Mouse (Mus musculus) intestine, postnatal 0 days (tissue): ENCODE results near the gene Pigo. TPM values are rescaled to one million over a fixed set of nuclear protein-coding genes. Genes with fewer than 3 reads are reported as not detected.

Source experiments
- ATAC-seq: fragments of 200-750 bp; cut with Nextera tagmentation; 2 replicates; pipeline ENCODE4 v1.8.0; 2017; ENCODE audit warnings: mild to moderate bottlenecking, moderate TSS enrichment, moderate library complexity
- H3K27ac ChIP-seq: fragments of 300-500 bp; sonication (generic); 2 replicates; pipeline ENCODE4 v1.5.1; 2014; ENCODE audit warnings: mild to moderate bottlenecking, low read depth, low read length, moderate library complexity
- H3K27me3 ChIP-seq: fragments of 300-500 bp; sonication (generic); replicated peaks from 2 replicates; pipeline ENCODE4 v1.6.1; 2014; ENCODE audit warnings: low read length, mixed read lengths; ENCODE audit not compliant: control insufficient read depth, insufficient read depth
- H3K36me3 ChIP-seq: fragments of 300-500 bp; sonication (generic); 2 replicates; pipeline ENCODE4 v1.6.1; 2014; ENCODE audit warnings: mild to moderate bottlenecking, moderate library complexity; ENCODE audit not compliant: control insufficient read depth, insufficient read depth
- H3K4me1 ChIP-seq: fragments of 300-500 bp; sonication (generic); replicated peaks from 2 replicates; pipeline ENCODE4 v1.6.1; 2014; ENCODE audit warnings: antibody characterized with exemption, low read length, mixed read lengths; ENCODE audit not compliant: control insufficient read depth, insufficient read depth
- H3K4me2 ChIP-seq: fragments of 300-500 bp; sonication (generic); replicated peaks from 2 replicates; pipeline ENCODE4 v1.6.1; 2014; ENCODE audit warnings: low read depth, mild to moderate bottlenecking, moderate library complexity
- H3K4me3 ChIP-seq: fragments of 300-500 bp; sonication (generic); 2 replicates; pipeline ENCODE4 v1.5.1; 2014; ENCODE audit warnings: low read depth, low read length
- H3K9ac ChIP-seq: fragments of 300-500 bp; sonication (generic); 2 replicates; pipeline ENCODE4 v1.6.1; 2014; ENCODE audit warnings: mild to moderate bottlenecking, low read depth, low read length
- H3K9me3 ChIP-seq: fragments of 300-500 bp; sonication (generic); 2 replicates; pipeline ENCODE4 v1.6.1; 2016; ENCODE audit warnings: mixed run types; ENCODE audit not compliant: control insufficient read depth
- CTCF ChIP-seq: sonication (generic); IDR thresholded peaks from 2 replicates; pipeline ENCODE4 v1.5.1; 2016; ENCODE audit warnings: low read depth, mild to moderate bottlenecking, control low read depth, antibody characterized with exemption, moderate library complexity
- WGBS: fragments of 180-500 bp; shearing (Covaris S2); extraction: QIAGEN DNeasy Blood & Tissue Kit; methylation state at CpG from one replicate; pipeline ENCODE4 v1.1.7; 2014; 5-methylcytosine and 5-hydroxymethylcytosine counted together
- polyA plus RNA-seq: library from polyadenylated mRNA; unstranded; fragments of >200 nt; fragmentation: Nextera tagmentation; extraction: Ambion mirVana; gene quantifications from 2 replicates; pipeline ENCODE4 v1.2.1, GENCODE M21; 2015

Pigo gene
- polyA plus RNA-seq, 1 experiment from 2014 or later: 15.4 TPM

DNA sequence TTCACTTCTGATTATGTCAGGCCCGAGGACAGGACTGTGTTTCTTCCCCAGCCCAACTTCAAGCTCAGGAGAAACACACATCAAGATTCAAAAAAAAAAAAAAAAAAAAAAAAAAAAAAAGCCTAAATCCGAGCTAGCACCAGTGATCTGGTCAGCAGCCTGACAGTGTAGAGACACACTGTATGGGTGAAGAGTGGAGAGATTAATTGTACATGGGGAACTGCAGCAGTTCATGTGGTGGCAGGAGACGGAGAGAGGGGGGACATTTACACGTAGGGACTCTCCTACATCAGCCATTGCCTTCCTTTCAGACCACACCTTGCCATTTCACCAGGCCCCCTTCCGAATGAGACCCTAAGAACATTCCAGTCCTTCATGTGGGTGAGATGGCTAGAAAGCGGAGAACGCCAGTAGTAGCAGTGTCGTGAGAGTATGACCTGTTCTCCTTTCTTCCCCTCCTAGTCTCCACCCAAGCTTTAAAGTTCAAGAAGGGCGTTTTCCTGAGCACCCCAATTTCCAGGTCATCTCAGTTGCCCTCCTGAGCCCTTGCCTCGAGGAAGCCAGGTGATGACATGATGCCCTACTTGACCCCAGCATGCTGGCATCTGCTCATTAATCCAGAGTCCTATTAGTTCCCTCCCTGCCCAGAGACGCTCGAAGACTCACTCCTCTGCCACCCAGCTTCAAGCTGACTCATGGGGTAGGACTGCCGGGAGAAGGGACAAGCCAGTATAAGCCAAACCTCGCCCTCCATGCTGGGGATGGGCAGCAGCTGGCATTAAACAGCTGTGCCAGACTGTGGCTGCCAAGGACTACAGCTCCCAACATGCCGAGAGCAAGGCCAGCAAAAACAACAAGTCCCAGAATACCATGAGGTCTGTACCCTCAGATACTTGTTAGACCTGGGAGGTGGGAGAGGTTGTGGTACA lies 13.2 kb upstream of the Pigo start:
- no peaks in the 10 kb centered on the region for H3K9me3 ChIP-seq
- H3K9ac ChIP-seq: peak overlapping the region; percentile 73; the same call in 1 of the 2 replicates
- no peaks in the 10 kb centered on the region for H3K27me3 ChIP-seq
- no peak for TF ChIP-seq CTCF
- peak overlapping the region; percentile 91 for H3K4me2 ChIP-seq
- H3K4me1 ChIP-seq: no peaks in the 10 kb centered on the region; the same call in 1 of the 2 replicates
- ATAC-seq: 0 out of 2 replicates have a peak, but pooled peaks have one; percentile 3
- 49% methylated on average over 15 of the region's 15 CpGs for WGBS
- H3K4me3 ChIP-seq: peak overlapping the region; percentile 61
- H3K27ac ChIP-seq: peak overlapping the region; percentile 78
- H3K36me3 ChIP-seq: peaks cover 24% of the 10 kb centered on the region; the same call in 1 of the 2 replicates

DNA sequence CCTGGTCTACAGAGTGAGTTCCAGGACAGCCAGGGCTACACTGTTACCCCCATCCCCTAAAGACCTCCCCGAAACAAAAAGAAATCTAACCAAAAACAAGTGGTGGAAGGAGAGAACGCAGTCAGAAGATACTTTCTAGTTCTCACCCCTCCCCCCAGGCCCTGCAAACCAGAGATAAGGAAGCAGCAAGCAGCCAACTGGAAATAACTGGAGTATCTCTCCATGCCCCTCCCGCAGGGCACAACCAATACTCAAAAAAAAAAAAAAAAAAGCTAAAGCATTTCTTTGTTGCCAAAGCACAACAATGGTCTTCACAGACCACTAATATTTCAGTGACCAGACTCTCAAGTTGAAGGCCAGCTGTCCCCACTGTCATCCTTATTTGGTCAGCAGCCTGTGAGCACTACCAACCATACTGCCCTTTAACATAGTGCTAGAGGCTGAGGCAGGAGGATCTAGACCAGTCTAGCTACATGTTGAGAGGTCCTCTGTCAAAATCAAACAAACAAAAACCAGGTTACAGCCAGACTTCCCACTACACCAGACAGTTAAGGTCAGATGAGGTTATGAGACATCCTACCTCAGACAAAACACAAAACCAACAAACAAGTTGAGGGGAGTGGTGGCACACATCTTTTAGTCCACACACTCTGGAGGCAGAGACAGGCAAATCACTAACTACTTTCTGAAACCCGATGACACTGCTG lies 12.4 kb upstream of the Pigo start:
- 54% methylated on average over 4 of the region's 4 CpGs for WGBS
- ATAC-seq: no peak

DNA sequence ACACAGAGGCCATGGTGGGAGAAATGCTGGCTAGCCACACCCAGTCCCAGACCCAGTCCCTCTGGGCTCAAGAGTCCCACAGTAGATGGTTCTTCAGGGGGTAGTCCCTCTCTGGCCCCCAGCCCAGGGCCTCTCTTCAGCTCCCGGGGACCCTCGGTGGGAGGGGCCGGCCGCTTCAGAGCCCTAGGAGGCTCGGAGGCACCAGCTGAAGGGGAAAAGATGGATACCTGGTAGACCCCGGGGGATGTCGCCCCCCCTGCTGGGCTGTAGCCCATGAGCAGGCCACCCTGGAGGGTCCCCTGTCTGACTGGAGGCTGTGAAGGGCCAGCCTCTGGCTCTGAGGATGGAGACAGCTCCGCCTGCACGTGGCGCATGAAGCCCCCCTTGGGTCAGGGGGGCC lies 10.7 kb upstream of the Pigo start:
- no peak overlapping the region for H3K4me3 ChIP-seq
- H3K9ac ChIP-seq: no peak overlapping the region
- peaks cover 29% of the 10 kb centered on the region; the same call in 1 of the 2 replicates for H3K36me3 ChIP-seq
- TF ChIP-seq CTCF: no peak
- H3K27ac ChIP-seq: 0 out of 2 replicates have a peak overlapping the region, but pooled peaks have one; percentile 11
- no peak overlapping the region for H3K4me2 ChIP-seq
- ATAC-seq: no peak
- 87% methylated on average over 10 of the region's 10 CpGs for WGBS
- H3K4me1 ChIP-seq: peaks cover 3% of the 10 kb centered on the region; the same call in 1 of the 2 replicates
- no peaks in the 10 kb centered on the region for H3K9me3 ChIP-seq
- no peaks in the 10 kb centered on the region for H3K27me3 ChIP-seq

More for the DNA sequence above, 12.4 kb upstream of the Pigo start:
- Histone ChIP-seq H3K27me3 (no peaks in the 10 kb centered on the region), H3K4me1 (no peaks in the 10 kb centered on the region; the same call in 1 of the 2 replicates), H3K9me3 (no peaks in the 10 kb centered on the region), H3K4me2 (0 out of 2 replicates have a peak overlapping the region, but pooled peaks have one; percentile 3), H3K9ac (no peak overlapping the region), H3K4me3 (no peak overlapping the region), H3K36me3 (peaks cover 29% of the 10 kb centered on the region; the same call in 1 of the 2 replicates), H3K27ac (no peak overlapping the region)
- TF ChIP-seq CTCF: no peak

DNA sequence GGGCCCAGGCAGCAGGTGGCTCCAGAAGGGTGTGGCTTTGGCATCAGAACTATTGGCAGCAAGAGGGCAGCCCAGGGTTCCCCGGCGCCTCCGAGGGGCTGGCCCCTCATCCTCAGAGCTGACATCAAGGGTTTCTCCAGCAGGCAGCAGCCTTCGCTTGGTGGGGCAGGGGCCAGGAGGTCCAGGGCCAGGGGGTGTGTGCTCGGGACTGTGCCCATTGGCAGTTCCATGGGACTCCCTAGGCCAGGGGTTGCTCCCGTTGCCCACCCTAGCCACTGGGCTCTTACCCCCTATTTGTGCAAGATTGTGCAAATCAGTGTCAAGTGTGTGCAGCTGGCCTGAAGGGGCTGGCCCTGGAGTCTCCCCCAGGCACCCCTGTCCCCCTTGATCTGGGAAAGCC lies 10.2 kb upstream of the Pigo start:
- H3K27ac ChIP-seq: no peak overlapping the region
- H3K27me3 ChIP-seq: no peaks in the 10 kb centered on the region
- peaks cover 29% of the 10 kb centered on the region; the same call in 1 of the 2 replicates for H3K36me3 ChIP-seq
- ATAC-seq: no peak
- no peak for TF ChIP-seq CTCF
- no peak overlapping the region for H3K9ac ChIP-seq
- 89% methylated on average over 6 of the region's 6 CpGs for WGBS
- H3K4me2 ChIP-seq: no peak overlapping the region
- no peak overlapping the region for H3K4me3 ChIP-seq
- H3K9me3 ChIP-seq: no peaks in the 10 kb centered on the region
- peaks cover 3% of the 10 kb centered on the region; the same call in 1 of the 2 replicates for H3K4me1 ChIP-seq

DNA sequence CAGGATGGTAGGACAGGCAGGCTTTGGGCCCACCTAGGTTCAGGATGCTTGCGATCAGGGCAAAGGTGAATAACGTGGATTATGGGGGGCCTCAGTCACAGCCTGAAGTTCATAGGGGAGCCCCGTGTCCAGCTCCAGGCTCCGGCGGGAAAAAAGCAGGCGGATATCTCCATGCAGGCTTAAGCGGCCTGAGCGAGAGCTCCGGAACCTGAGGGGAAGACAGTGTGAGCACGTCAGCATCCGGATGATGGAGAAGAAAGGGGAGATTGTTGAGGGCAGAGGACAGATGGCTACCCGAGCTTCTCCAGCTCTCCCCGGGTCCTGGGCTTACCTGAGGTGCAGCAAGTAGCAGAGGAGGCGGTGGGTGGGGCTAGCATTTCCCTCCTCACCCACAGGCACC lies 7.9 kb upstream of the Pigo start:
- no peak overlapping the region for H3K9ac ChIP-seq
- H3K36me3 ChIP-seq: peaks cover 29% of the 10 kb centered on the region; the same call in 1 of the 2 replicates
- no peak overlapping the region for H3K27ac ChIP-seq
- H3K9me3 ChIP-seq: no peaks in the 10 kb centered on the region
- H3K27me3 ChIP-seq: no peaks in the 10 kb centered on the region
- H3K4me1 ChIP-seq: 0 out of 2 replicates have a peak, but pooled peaks cover 3% of the 10 kb centered on the region
- no peak overlapping the region for H3K4me3 ChIP-seq
- ATAC-seq: no peak
- 79% methylated on average over 14 of the region's 14 CpGs for WGBS
- no peak for TF ChIP-seq CTCF
- H3K4me2 ChIP-seq: no peak overlapping the region

DNA sequence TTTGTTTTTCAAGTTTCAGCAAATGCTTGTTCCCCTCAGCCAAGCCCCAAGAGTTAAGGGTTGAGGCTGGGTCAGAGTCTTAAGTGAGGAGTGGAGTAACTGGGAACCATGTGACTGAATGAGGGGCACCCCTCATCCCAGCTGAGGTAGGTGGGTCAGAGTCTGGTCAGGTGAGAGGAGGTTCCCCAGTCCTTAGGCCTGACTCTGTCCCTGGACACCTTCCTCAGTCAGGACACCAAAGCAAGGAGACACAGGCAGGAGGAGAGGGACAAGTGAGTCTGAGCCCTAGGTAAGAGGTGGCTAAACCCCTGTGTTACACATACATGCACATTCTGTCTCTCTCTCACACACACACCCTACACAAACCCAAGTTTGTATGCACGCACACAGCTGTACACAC lies 6.9 kb upstream of the Pigo start:
- no peak overlapping the region for H3K9ac ChIP-seq
- peaks cover 38% of the 10 kb centered on the region for H3K36me3 ChIP-seq
- no peak overlapping the region for H3K4me2 ChIP-seq
- no peak overlapping the region for H3K4me3 ChIP-seq
- no peak for TF ChIP-seq CTCF
- no peaks in the 10 kb centered on the region for H3K27me3 ChIP-seq
- no peaks in the 10 kb centered on the region for H3K9me3 ChIP-seq
- H3K4me1 ChIP-seq: 0 out of 2 replicates have a peak, but pooled peaks cover 3% of the 10 kb centered on the region
- H3K27ac ChIP-seq: no peak overlapping the region
- WGBS: 93% methylated on average over 1 of the region's 1 CpGs
- ATAC-seq: no peak
